Mouse (Mus musculus): ENCODE data around the gene Serinc4.

Serinc4 gene

GRCm38 (mm10) chr2:121447006-121447405, 9.6 kb downstream of the Serinc4 start:
- DNase-seq: no peak

- DNase-seq: no peak
These were observed 10.1 kb downstream of the Serinc4 start for GRCm38 (mm10) chr2:121446506-121446905.

GRCm38 (mm10) chr2:121445117-121445516, 11.5 kb downstream of the Serinc4 start:
- no peak for DNase-seq

GRCm38 (mm10) chr2:121444178-121444577, 12.4 kb downstream of the Serinc4 start, which contains the start of gene Ell3:
Gene Ell3 (minus strand): TSS chr2:121444278.
- DNase-seq: no peak

- DNase-seq: no peak
These were observed 13.6 kb downstream of the Serinc4 start for GRCm38 (mm10) chr2:121443068-121443349.

- DNase-seq: peak; percentile 76 to 81
These were observed 14.1 kb downstream of the Serinc4 start for GRCm38 (mm10) chr2:121442259-121443067.

GRCm38 (mm10) chr2:121441800-121442199, 14.8 kb downstream of the Serinc4 start:
- DNase-seq: no peak

GRCm38 (mm10) chr2:121440834-121441605, 15.6 kb downstream of the Serinc4 start:
- no peak for DNase-seq

GRCm38 (mm10) chr2:121439746-121440145, 16.8 kb downstream of the Serinc4 start:
- no peak for DNase-seq

GRCm38 (mm10) chr2:121434854-121435253, 21.7 kb downstream of the Serinc4 start:
- no peak for DNase-seq

- DNase-seq: no peak
These were observed 30.7 kb downstream of the Serinc4 start for GRCm38 (mm10) chr2:121425890-121426289.

GRCm38 (mm10) chr2:121423166-121423565, 33.4 kb downstream of the Serinc4 start:
- no peak for DNase-seq

- DNase-seq: no peak
These were observed 38.1 kb downstream of the Serinc4 start for GRCm38 (mm10) chr2:121418476-121418875.

- no peak for DNase-seq
These were observed 40.2 kb downstream of the Serinc4 start for GRCm38 (mm10) chr2:121416356-121416755.

- no peak for DNase-seq
These were observed 41.0 kb downstream of the Serinc4 start for GRCm38 (mm10) chr2:121415591-121415990.

GRCm38 (mm10) chr2:121415103-121415502, 41.5 kb downstream of the Serinc4 start:
- no peak for DNase-seq

- no peak for DNase-seq
These were observed 42.4 kb downstream of the Serinc4 start for GRCm38 (mm10) chr2:121414139-121414685.

- DNase-seq: peak; percentile 97 to 99
These were observed 43.1 kb downstream of the Serinc4 start, which contains the start of the genes Pdia3 and Catsper2 for GRCm38 (mm10) chr2:121413387-121414042. Gene Pdia3 (plus strand): TSS chr2:121413775. Gene Catsper2 (minus strand): TSS chr2:121413792.

GRCm38 (mm10) chr2:121412843-121413386, 43.7 kb downstream of the Serinc4 start:
- no peak for DNase-seq

- peak in 1 of 2 experiments; percentile 68 for DNase-seq
These were observed 48.4 kb downstream of the Serinc4 start for GRCm38 (mm10) chr2:121408160-121408559.

- DNase-seq: no peak
These were observed 53.3 kb downstream of the Serinc4 start for GRCm38 (mm10) chr2:121403296-121403695.

GRCm38 (mm10) chr2:121396624-121397023, 60.0 kb downstream of the Serinc4 start:
- DNase-seq: peak; percentile 51 to 79
